Mouse (Mus musculus): ENCODE results near the gene Nr2f1.

GRCm38 (mm10) chr13:78196236-78196796 lies 3.2 kb downstream of the Nr2f1 start:
- TF ChIP-seq CTCF (IDR thresholded peaks at IDR 0.05; ENCODE audit: low read depth, low read length) (no peak), POLR2A (IDR thresholded peaks at IDR 0.05; ENCODE audit: borderline replicate concordance, low read depth, low read length) (no peak)

Data from bone marrow macrophage, adult 2 months (primary cell).